Comparison of ENCODE assay signal across 8 mouse cellular contexts in genomic region chr11:69799394-69800137, GRCm38 (mm10). TPM values are rescaled to one million over a fixed set of nuclear protein-coding genes. Genes with fewer than 3 reads are reported as not detected.
A peak's percentile ranks its signal among the peaks of the same experiment; 100 is the strongest.
DNase-seq lines count a peak whose midpoint lies in the region; ATAC-seq lines count a peak whose summit lies in the region.

No protein-coding gene starts in this region.

- H3K9ac ChIP-seq in lung, embryonic 16.5 days (ENCODE audit: low read length): no peak overlapping the region
- no peak overlapping the region for H3K9ac ChIP-seq in embryonic facial prominence, embryonic 11.5 days (replicated peaks; ENCODE audit: low read length)
- 0 out of 2 replicates have a peak overlapping the region, but pooled peaks have one; percentile 73 for H3K9ac ChIP-seq in intestine, embryonic 16.5 days (ENCODE audit: low read depth, low read length)

- H3K4me1 ChIP-seq in lung, embryonic 16.5 days (replicated peaks; ENCODE audit: control insufficient read depth, insufficient read depth, low read length): peaks cover 46% of the 10 kb centered on the region
- H3K4me1 ChIP-seq in embryonic facial prominence, embryonic 11.5 days (ENCODE audit: control insufficient read depth, insufficient read depth, low read length): peaks cover 27% of the 10 kb centered on the region
- H3K4me1 ChIP-seq in intestine, embryonic 16.5 days (ENCODE audit: control insufficient read depth, insufficient read depth, low read length): peaks cover 53% of the 10 kb centered on the region

- peak overlapping the region; percentile 98 for H3K4me2 ChIP-seq in lung, embryonic 16.5 days (ENCODE audit: low read depth, low read length)
- H3K4me2 ChIP-seq in embryonic facial prominence, embryonic 11.5 days (ENCODE audit: low read depth, low read length): peak overlapping the region; percentile 94
- H3K4me2 ChIP-seq in intestine, embryonic 16.5 days (ENCODE audit: low read depth, low read length): peak overlapping the region; percentile 98

- H3K4me3 ChIP-seq in lung, embryonic 16.5 days (ENCODE audit: low read length): no peak overlapping the region; the same call in 1 of the 2 replicates
- peak overlapping the region; percentile 53 for H3K4me3 ChIP-seq in embryonic facial prominence, embryonic 11.5 days (ENCODE audit: low read depth, low read length)
- no peak overlapping the region for H3K4me3 ChIP-seq in intestine, embryonic 16.5 days (ENCODE audit: low read length)

- H3K9me3 ChIP-seq in lung, embryonic 16.5 days (ENCODE audit: control insufficient read depth, low read length): no peaks in the 10 kb centered on the region
- no peaks in the 10 kb centered on the region for H3K9me3 ChIP-seq in embryonic facial prominence, embryonic 11.5 days (replicated peaks; ENCODE audit: control insufficient read depth, low read length)
- H3K9me3 ChIP-seq in intestine, embryonic 16.5 days (ENCODE audit: control insufficient read depth, low read length): no peaks in the 10 kb centered on the region

- H3K27me3 ChIP-seq in lung, embryonic 16.5 days (ENCODE audit: control insufficient read depth, insufficient read depth, low read depth, low read length): peaks cover 22% of the 10 kb centered on the region
- peaks cover 48% of the 10 kb centered on the region for H3K27me3 ChIP-seq in embryonic facial prominence, embryonic 11.5 days (ENCODE audit: control insufficient read depth, insufficient read depth, low read length)
- H3K27me3 ChIP-seq in intestine, embryonic 16.5 days (replicated peaks; ENCODE audit: control insufficient read depth, insufficient read depth, low read length): 0 out of 2 replicates have a peak, but pooled peaks cover 5% of the 10 kb centered on the region

- no peaks in the 10 kb centered on the region for H3K36me3 ChIP-seq in lung, embryonic 16.5 days (ENCODE audit: control insufficient read depth, insufficient read depth, low read length)
- no peaks in the 10 kb centered on the region for H3K36me3 ChIP-seq in embryonic facial prominence, embryonic 11.5 days (replicated peaks; ENCODE audit: control insufficient read depth, insufficient read depth, low read depth, low read length)
- H3K36me3 ChIP-seq in intestine, embryonic 16.5 days (ENCODE audit: control insufficient read depth, insufficient read depth, low read length): no peaks in the 10 kb centered on the region

- no peak for DNase-seq in lung, postnatal 14 days
- no peak for DNase-seq in embryonic facial prominence, embryonic 11.5 days (ENCODE audit: low spot score)
- peak; percentile 67 for DNase-seq in retina, embryonic 14.5 days (ENCODE audit: low spot score)
- DNase-seq in thymus, postnatal 14 days: no peak
- no peak for DNase-seq in urinary bladder, postnatal 10 days (ENCODE audit: low spot score)
- no peak for DNase-seq in urinary bladder, adult 2 months (ENCODE audit: low spot score)

- no peak overlapping the region for H3K27ac ChIP-seq in lung, embryonic 16.5 days (ENCODE audit: low read length)
- H3K27ac ChIP-seq in embryonic facial prominence, embryonic 11.5 days (replicated peaks; ENCODE audit: low read depth, low read length): peak overlapping the region; percentile 49; the same call in 1 of the 2 replicates
- no peak overlapping the region for H3K27ac ChIP-seq in intestine, embryonic 16.5 days (ENCODE audit: low read length)

- 21% methylated on average over 12 of the region's 12 CpGs for WGBS in lung, embryonic 16.5 days
- WGBS in embryonic facial prominence, embryonic 11.5 days: 28% methylated on average over 12 of the region's 12 CpGs
- WGBS in intestine, embryonic 16.5 days: 43% methylated on average over 12 of the region's 12 CpGs

- ATAC-seq in lung, embryonic 16.5 days (ENCODE audit: low read depth): no peak
- ATAC-seq in embryonic facial prominence, embryonic 11.5 days (replicated peaks; ENCODE audit: insufficient number of reproducible peaks, low FRiP score, low TSS enrichment, low read depth): no peak
- no peak for ATAC-seq in intestine, embryonic 16.5 days

RNA-seq across cellular contexts. Expression of gene Fgf11, which starts 2.1 kb away (rescaled TPM):
- polyA plus RNA-seq in lung, embryonic 16.5 days (2015; fragmentation: Nextera tagmentation; extraction: Ambion mirVana): 1.0 and 1.7 TPM in 2 replicates
- polyA plus RNA-seq in embryonic facial prominence, embryonic 11.5 days (2014; fragmentation: Nextera tagmentation; extraction: Ambion mirVana): 0.92 and 0.97 TPM in 2 replicates
- polyA plus RNA-seq in intestine, embryonic 16.5 days (2015; fragmentation: Nextera tagmentation; extraction: Ambion mirVana): 1.3 and 1.4 TPM in 2 replicates
- 6.3 and 7.2 TPM in 2 replicates for polyA plus RNA-seq in urinary bladder, adult 2 months (2012; rRNA removed)

RNA-seq across cellular contexts. Expression of gene Chrnb1, which starts 3.8 kb away (rescaled TPM):
- polyA plus RNA-seq in lung, embryonic 16.5 days (2015; fragmentation: Nextera tagmentation; extraction: Ambion mirVana): 18.6 and 20.7 TPM in 2 replicates
- 3.0 and 3.6 TPM in 2 replicates for polyA plus RNA-seq in embryonic facial prominence, embryonic 11.5 days (2014; fragmentation: Nextera tagmentation; extraction: Ambion mirVana)
- 3.9 and 4.7 TPM in 2 replicates for polyA plus RNA-seq in intestine, embryonic 16.5 days (2015; fragmentation: Nextera tagmentation; extraction: Ambion mirVana)
- 15.6 and 25.0 TPM in 2 replicates for polyA plus RNA-seq in urinary bladder, adult 2 months (2012; rRNA removed)

RNA-seq across cellular contexts. Expression of gene Tmem102, which starts 5.9 kb away (rescaled TPM):
- 6.5 and 8.6 TPM in 2 replicates for polyA plus RNA-seq in lung, embryonic 16.5 days (2015; fragmentation: Nextera tagmentation; extraction: Ambion mirVana)
- polyA plus RNA-seq in embryonic facial prominence, embryonic 11.5 days (2014; fragmentation: Nextera tagmentation; extraction: Ambion mirVana): 2.1 and 2.8 TPM in 2 replicates
- 34.6 and 42.7 TPM in 2 replicates for polyA plus RNA-seq in intestine, embryonic 16.5 days (2015; fragmentation: Nextera tagmentation; extraction: Ambion mirVana)
- 11.5 and 13.2 TPM in 2 replicates for polyA plus RNA-seq in urinary bladder, adult 2 months (2012; rRNA removed)

RNA-seq across cellular contexts. Expression of gene Gm39566, which starts 15.5 kb away (rescaled TPM):
- polyA plus RNA-seq in lung, embryonic 16.5 days (2015; fragmentation: Nextera tagmentation; extraction: Ambion mirVana): not detected in 2 replicates
- not detected in 2 replicates for polyA plus RNA-seq in embryonic facial prominence, embryonic 11.5 days (2014; fragmentation: Nextera tagmentation; extraction: Ambion mirVana)
- not detected in 2 replicates for polyA plus RNA-seq in intestine, embryonic 16.5 days (2015; fragmentation: Nextera tagmentation; extraction: Ambion mirVana)
- not detected in 2 replicates for polyA plus RNA-seq in urinary bladder, adult 2 months (2012; rRNA removed)

RNA-seq across cellular contexts. Expression of gene Spem2, which starts 18.7 kb away (rescaled TPM):
- polyA plus RNA-seq in lung, embryonic 16.5 days (2015; fragmentation: Nextera tagmentation; extraction: Ambion mirVana): not detected in 2 replicates
- not detected in 2 replicates for polyA plus RNA-seq in embryonic facial prominence, embryonic 11.5 days (2014; fragmentation: Nextera tagmentation; extraction: Ambion mirVana)
- not detected in 2 replicates for polyA plus RNA-seq in intestine, embryonic 16.5 days (2015; fragmentation: Nextera tagmentation; extraction: Ambion mirVana)
- polyA plus RNA-seq in urinary bladder, adult 2 months (2012; rRNA removed): not detected in 2 replicates
